Mouse (Mus musculus): ENCODE measurements around the gene Ttll6. TPM values are rescaled to one million over a fixed set of nuclear protein-coding genes. Genes with fewer than 3 reads are reported as not detected.
"Not testable (repeated sequence)": the region's sequence is repeated elsewhere in the genome, so short reads cannot be mapped to it uniquely, and the experiment has no call there.

Gene Ttll6
- total RNA-seq (2014; rRNA removed) (0.43 and 0.52 TPM in 2 replicates), polyA plus RNA-seq (2015; fragmentation: Nextera tagmentation; extraction: Ambion mirVana) (0.23 and 0.43 TPM in 2 replicates)

GRCm38 (mm10) chr11:96133239-96133865 lies at the start of gene Ttll6:
Ttll6 (plus strand) TSS chr11:96133786.
- H3K9ac ChIP-seq (replicated peaks; ENCODE audit: low read length) = no peak within 1 kb of the TSS
- H3K27me3 ChIP-seq (ENCODE audit: insufficient read depth, low read length) = no peaks in the 10 kb centered on the region
- no peaks in the 10 kb centered on the region for H3K9me3 ChIP-seq (ENCODE audit: low read length)
- 17% methylated on average over 16 of the region's 16 CpGs for WGBS
- H3K36me3 ChIP-seq (ENCODE audit: insufficient read depth, low read length) = no peaks in the 10 kb centered on the region
- DNase-seq (ENCODE audit: low spot score) (peak; percentile 79), ATAC-seq (no peak)
- H3K4me1 ChIP-seq (ENCODE audit: insufficient read depth, low read length) = no peaks in the 10 kb centered on the region; the same call in 1 of the 2 replicates
- H3K4me2 ChIP-seq (ENCODE audit: low read depth, low read length) = peak within 1 kb of the TSS; percentile 42
- H3K27ac ChIP-seq = no peak within 1 kb of the TSS
- peak; percentile 78 for TF ChIP-seq CTCF (IDR thresholded peaks at IDR 0.05; ENCODE audit: low read depth)
- H3K4me3 ChIP-seq (ENCODE audit: low read length) = no peak within 1 kb of the TSS

GRCm38 (mm10) chr11:96087981-96088380 lies 45.6 kb upstream of the Ttll6 start:
- no peak overlapping the region for H3K4me2 ChIP-seq (ENCODE audit: low read depth, low read length)

DNA sequence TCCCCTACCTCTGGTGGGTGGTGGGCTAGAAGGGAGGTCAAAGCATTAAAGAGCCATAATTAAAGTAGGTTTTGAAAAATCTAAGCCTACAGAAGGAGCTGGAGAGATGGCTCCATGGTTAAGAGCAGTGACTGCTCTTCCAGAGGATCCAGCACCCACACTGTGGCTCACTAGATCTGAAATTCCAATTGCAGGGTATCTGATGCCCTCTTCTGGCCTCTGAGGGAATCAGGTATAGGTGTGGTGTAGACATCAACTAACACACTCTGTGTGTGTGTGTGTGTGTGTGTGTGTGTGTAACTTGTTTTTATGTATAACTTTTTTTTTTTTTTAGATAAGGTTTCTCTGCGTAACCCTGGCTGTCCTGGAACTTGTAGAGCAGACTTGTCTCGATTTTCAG lies 42.5 kb upstream of the Ttll6 start:
- DNase-seq (ENCODE audit: low spot score) (peak; percentile 10), ATAC-seq (no peak)
- Histone ChIP-seq H3K4me3 (ENCODE audit: low read length) (no peak overlapping the region), H3K4me1 (ENCODE audit: insufficient read depth, low read length) (no peaks in the 10 kb centered on the region), H3K27ac (no peak overlapping the region), H3K9ac (replicated peaks; ENCODE audit: low read length) (no peak overlapping the region), H3K4me2 (ENCODE audit: low read depth, low read length) (no peak overlapping the region), H3K36me3 (ENCODE audit: insufficient read depth, low read length) (no peaks in the 10 kb centered on the region), H3K27me3 (ENCODE audit: insufficient read depth, low read length) (no peaks in the 10 kb centered on the region), H3K9me3 (ENCODE audit: low read length) (no peaks in the 10 kb centered on the region)
- 75% methylated on average over 2 of the region's 2 CpGs for whole genome bisulfite sequencing
- peak; percentile 56 for TF ChIP-seq CTCF (IDR thresholded peaks at IDR 0.05; ENCODE audit: low read depth)

More at GRCm38 (mm10) chr11:96087981-96088380, 45.6 kb upstream of the Ttll6 start:
- H3K27ac ChIP-seq = no peak overlapping the region
- H3K4me3 ChIP-seq (ENCODE audit: low read length) = no peak overlapping the region
- no peaks in the 10 kb centered on the region for H3K9me3 ChIP-seq (ENCODE audit: low read length)
- TF ChIP-seq CTCF (IDR thresholded peaks at IDR 0.05; ENCODE audit: low read depth) = no peak
- H3K36me3 ChIP-seq (ENCODE audit: insufficient read depth, low read length) = no peaks in the 10 kb centered on the region
- no peaks in the 10 kb centered on the region for H3K4me1 ChIP-seq (ENCODE audit: insufficient read depth, low read length)
- WGBS = 90% methylated on average over 6 of the region's 6 CpGs
- DNase-seq (ENCODE audit: low spot score) = no peak
- no peak for ATAC-seq
- H3K27me3 ChIP-seq (ENCODE audit: insufficient read depth, low read length) = no peaks in the 10 kb centered on the region
- H3K9ac ChIP-seq (replicated peaks; ENCODE audit: low read length) = no peak overlapping the region

GRCm38 (mm10) chr11:96092674-96093291 lies 40.8 kb upstream of the Ttll6 start:
- no peaks in the 10 kb centered on the region for H3K27me3 ChIP-seq (ENCODE audit: insufficient read depth, low read length)
- WGBS = 37% methylated on average over 7 of the region's 7 CpGs
- no peak for DNase-seq (ENCODE audit: low spot score)

GRCm38 (mm10) chr11:96093361-96093760 lies 40.2 kb upstream of the Ttll6 start:
- peak; percentile 89 for TF ChIP-seq CTCF (IDR thresholded peaks at IDR 0.05; ENCODE audit: low read depth)
- no peaks in the 10 kb centered on the region for H3K36me3 ChIP-seq (ENCODE audit: insufficient read depth, low read length)
- H3K27ac ChIP-seq = no peak overlapping the region
- no peak overlapping the region for H3K4me3 ChIP-seq (ENCODE audit: low read length)
- DNase-seq (ENCODE audit: low spot score) (peak; percentile 43), ATAC-seq (no peak)
- 7% methylated on average over 3 of the region's 3 CpGs for WGBS
- H3K4me1 ChIP-seq (ENCODE audit: insufficient read depth, low read length) = no peaks in the 10 kb centered on the region
- no peaks in the 10 kb centered on the region for H3K27me3 ChIP-seq (ENCODE audit: insufficient read depth, low read length)
- no peaks in the 10 kb centered on the region for H3K9me3 ChIP-seq (ENCODE audit: low read length)
- H3K9ac ChIP-seq (replicated peaks; ENCODE audit: low read length) = no peak overlapping the region
- H3K4me2 ChIP-seq (ENCODE audit: low read depth, low read length) = no peak overlapping the region

More at GRCm38 (mm10) chr11:96092674-96093291, 40.8 kb upstream of the Ttll6 start:
- Histone ChIP-seq H3K27ac (no peak overlapping the region), H3K4me2 (ENCODE audit: low read depth, low read length) (no peak overlapping the region), H3K4me3 (ENCODE audit: low read length) (no peak overlapping the region), H3K36me3 (ENCODE audit: insufficient read depth, low read length) (no peaks in the 10 kb centered on the region), H3K4me1 (ENCODE audit: insufficient read depth, low read length) (no peaks in the 10 kb centered on the region), H3K9me3 (ENCODE audit: low read length) (no peaks in the 10 kb centered on the region), H3K9ac (replicated peaks; ENCODE audit: low read length) (no peak overlapping the region)
- ATAC-seq = no peak
- TF ChIP-seq CTCF (IDR thresholded peaks at IDR 0.05; ENCODE audit: low read depth) = no peak

GRCm38 (mm10) chr11:96108376-96108775 lies 25.2 kb upstream of the Ttll6 start:
- Histone ChIP-seq H3K27me3 (ENCODE audit: insufficient read depth, low read length) (no peaks in the 10 kb centered on the region), H3K9ac (replicated peaks; ENCODE audit: low read length) (no peak overlapping the region), H3K9me3 (ENCODE audit: low read length) (no peaks in the 10 kb centered on the region), H3K4me3 (ENCODE audit: low read length) (no peak overlapping the region), H3K27ac (no peak overlapping the region), H3K4me2 (ENCODE audit: low read depth, low read length) (no peak overlapping the region), H3K4me1 (ENCODE audit: insufficient read depth, low read length) (no peaks in the 10 kb centered on the region), H3K36me3 (ENCODE audit: insufficient read depth, low read length) (no peaks in the 10 kb centered on the region)
- no peak for DNase-seq (ENCODE audit: low spot score)
- no peak for TF ChIP-seq CTCF (IDR thresholded peaks at IDR 0.05; ENCODE audit: low read depth)
- 65% methylated on average over 1 of the region's 1 CpGs for WGBS
- ATAC-seq = no peak

DNA sequence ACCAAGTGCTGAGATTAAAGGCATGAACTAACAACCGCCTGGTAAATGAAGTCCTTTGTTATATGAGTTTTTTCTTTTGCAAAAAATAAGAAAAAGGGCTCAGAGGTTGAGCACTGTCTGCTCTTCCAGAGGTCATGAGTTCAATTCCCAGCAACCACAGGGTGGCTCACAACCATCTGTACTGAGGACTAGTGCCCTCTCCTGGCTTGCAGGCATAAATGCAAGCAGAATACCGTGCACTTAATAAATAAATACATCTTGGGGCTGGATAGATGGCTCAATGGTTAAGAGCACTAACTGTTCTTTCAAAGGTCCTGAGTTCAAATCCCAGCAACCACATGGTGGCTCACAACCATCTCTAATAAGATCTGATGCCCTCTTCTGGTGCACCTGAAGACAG lies 22.6 kb upstream of the Ttll6 start:
- ATAC-seq; H3K4me3 ChIP-seq (ENCODE audit: low read length); DNase-seq (ENCODE audit: low spot score); H3K9ac ChIP-seq (replicated peaks; ENCODE audit: low read length); H3K9me3 ChIP-seq (ENCODE audit: low read length); H3K36me3 ChIP-seq (ENCODE audit: insufficient read depth, low read length); H3K4me2 ChIP-seq (ENCODE audit: low read depth, low read length); H3K4me1 ChIP-seq (ENCODE audit: insufficient read depth, low read length); H3K27ac ChIP-seq; H3K27me3 ChIP-seq (ENCODE audit: insufficient read depth, low read length): not testable (repeated sequence)
- 50% methylated on average over 2 of the region's 2 CpGs for WGBS

All from hindbrain, postnatal 0 days (tissue).